Mouse (Mus musculus): ENCODE results near the gene BC037034. TPM values are rescaled to one million over a fixed set of nuclear protein-coding genes. Genes with fewer than 3 reads are reported as not detected.
A peak's percentile ranks its signal among the peaks of the same experiment; 100 is the strongest.

Gene BC037034
- 1 to 10 TPM; 2.9 to 4.0 TPM for total RNA-seq (2021)

DNA sequence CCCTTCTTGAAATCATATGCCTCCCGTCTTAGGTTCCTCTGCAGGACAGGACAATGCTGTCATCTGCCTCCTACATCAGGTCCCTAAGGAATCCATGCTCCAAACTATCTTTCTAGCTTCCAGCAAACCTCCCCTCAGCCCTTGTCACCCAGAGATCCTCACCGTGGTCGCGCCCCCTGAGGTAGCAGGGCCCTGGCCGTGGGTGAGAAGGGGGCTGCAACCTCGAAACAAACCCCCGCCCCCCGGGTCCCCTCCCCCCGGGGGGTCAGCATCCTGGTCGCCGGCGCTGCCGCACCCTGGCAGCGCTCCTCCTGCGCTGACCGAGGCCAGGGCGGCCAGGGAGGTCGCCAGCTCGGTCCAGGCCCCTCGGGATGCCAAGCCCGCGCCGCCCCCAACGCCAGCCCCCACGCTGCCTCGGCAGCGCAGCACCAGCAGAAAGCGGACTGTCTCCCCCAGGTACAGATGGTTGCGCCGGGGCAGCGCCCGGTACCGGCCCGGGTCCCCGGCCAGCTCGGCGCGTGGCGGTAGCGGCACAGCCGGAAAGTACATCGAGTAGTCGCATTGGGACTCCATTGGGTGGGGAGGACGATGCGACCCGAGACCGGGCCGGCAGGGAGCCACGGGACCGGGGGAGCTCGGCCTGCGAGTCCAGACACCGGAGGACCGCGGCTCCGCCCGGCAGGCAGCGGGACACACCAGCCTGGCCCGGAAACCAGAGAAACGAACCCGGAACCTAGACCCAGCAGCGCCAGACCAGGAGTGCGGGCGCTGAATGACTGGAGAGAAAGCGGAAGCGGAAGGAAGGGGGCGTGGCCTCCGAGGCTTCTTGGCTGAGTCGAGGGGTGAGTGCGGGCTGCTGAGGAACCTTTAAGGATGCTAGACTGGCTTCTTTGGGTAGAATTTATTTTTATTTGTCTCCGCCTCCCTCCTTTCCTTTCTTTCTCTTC is at the start of gene BC037034:
TSS of gene BC037034 (minus strand) at position 774 of the 947 bp plus-strand sequence.
- peak; percentile 89 to 91 for DNase-seq
- intact Hi-C loops (cut with DNase I) = no loop called here

DNA sequence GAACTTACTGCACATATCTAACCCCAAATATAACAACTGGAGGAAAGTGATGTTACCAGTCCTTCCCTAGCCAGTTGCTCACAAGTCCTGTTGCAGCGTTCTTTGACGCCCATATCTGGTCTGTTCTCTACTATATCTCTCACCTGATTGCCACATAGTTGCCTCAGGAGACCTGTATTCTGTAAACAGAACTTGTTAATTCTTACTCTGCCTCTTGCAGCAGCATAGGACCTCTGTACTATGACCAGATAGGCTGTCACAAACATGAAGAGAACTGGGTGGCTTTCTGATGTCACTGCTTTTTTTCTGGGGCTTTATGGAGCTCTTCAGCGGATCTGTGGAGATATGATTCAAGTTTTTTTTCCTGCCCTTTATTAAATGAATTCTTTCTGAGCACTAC is 49.0 kb upstream of the BC037034 start:
- no peak for DNase-seq
- intact Hi-C loops (cut with DNase I) = no loop called here

DNA sequence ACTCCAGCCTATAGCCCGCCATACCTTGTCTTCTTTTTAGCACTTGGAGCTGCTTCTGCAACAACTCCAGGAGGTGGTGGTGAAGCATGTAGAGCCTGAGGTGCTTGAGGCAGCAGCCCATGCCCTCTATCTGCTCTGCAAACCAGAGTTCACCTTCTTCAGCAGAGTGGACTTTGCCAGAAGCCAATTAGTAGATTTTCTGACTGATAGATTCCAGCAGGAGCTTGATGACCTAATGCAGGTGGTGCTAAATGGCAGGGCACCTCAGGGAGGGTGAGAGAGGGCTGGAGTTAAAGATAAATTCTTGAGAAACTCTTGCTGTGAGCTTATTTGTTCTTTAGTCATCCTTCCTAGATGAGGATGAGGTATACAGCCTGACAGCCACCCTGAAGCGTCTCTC is 35.8 kb upstream of the BC037034 start:
- no peak for DNase-seq
- intact Hi-C loops (cut with DNase I) = no loop called here

DNA sequence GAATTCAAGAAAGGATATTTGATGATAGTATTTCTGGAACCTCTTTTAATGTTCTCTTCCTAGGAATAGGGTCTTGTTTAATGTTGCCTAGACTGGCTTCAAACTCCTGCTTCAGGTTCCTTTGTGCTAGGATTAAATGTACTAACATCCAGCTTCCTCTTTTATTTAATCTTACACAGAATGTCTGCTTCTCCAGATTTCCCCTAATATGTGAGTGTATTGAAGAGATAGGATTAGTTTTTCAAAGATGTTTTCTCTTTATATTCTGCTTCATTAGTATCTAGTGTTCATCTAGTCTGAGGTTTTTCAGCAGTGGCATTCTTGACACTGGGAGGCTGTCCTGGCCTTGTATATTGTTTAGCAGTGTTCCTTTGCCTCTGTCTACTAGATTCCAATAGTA is 30.3 kb upstream of the BC037034 start:
- DNase-seq = no peak
- intact Hi-C loops (cut with DNase I) = no loop called here

DNA sequence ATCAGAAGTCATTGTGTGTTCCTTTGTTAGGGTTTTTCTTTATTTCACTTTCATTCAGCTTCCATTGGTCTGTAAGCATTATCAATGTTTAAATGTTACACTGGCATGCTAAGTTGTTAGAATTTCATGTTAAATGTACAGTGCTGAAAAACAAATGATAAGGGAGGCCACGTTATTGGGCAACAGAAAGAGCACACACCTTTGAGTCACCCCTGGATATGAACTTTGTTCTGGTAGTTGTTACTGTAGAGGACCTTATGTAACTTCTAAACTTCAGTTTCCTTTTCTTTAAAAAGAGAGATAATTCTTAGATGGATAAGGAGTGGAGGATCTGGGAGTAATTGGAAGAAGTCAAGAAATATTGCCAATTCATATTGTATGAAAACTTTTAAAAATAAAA is 27.8 kb upstream of the BC037034 start:
- intact Hi-C loops (cut with DNase I) = no loop called here
- DNase-seq = no peak

DNA sequence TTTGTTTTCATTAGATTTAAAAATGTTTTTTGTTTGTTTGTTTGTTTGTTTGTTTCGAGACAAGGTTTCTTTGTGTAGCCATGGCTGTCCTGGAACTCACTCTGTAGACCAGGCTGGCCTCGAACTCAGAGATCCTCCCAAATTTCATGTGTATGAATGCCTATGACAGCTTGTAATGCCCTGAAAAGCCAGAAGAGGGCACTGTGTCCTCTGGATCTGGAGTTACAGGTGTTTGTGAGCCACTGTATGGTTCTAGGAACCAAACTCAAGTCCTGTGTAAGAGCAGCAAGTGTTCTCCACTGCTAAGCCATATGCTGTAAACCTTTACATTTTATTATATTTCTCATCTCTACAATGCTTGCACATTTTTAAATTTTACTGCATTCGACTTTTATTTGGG is 24.0 kb upstream of the BC037034 start:
- intact Hi-C loops (cut with DNase I) = no loop called here
- DNase-seq = no peak

DNA sequence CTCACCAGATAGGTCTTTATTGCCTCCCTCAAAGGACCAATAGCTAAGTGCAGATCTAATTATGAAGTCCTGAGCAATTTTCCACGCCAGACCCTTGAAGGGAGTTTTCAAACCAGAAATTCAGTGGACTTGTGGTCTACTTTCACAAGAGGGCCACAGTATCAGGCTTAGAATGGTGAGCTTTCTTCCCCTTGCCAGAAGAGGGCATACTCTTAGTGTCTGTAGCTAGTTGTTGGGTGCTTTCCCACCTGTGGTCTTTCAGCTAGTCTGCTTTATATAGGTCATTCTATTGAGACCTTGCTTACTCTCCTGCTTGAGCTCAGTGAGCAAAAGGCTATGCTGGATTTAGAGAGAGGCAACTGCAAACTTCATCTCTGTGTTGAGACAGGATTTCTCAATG is 19.7 kb upstream of the BC037034 start:
- DNase-seq = no peak
- intact Hi-C loops (cut with DNase I) = no loop called here

DNA sequence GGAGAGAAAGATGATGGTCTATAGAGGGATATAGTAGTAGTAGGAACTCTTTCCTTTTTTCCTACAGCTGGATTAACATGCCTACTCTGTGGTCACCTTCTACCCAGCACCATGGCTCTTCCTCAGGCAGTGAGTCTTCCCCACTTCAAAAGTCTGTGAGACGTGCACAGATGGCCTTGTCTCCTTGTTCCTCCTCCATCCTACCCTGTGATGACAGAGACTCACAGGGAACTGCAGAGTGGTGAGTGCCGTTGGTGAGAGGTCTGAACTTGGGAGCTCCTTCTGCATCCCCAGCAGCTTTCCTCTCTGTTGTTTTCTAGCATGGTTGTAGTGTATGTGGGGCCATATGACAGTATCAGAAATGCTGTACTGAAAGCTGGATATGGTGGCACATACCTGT is 18.0 kb upstream of the BC037034 start:
- intact Hi-C loops (cut with DNase I) = no loop called here
- no peak for DNase-seq

DNA sequence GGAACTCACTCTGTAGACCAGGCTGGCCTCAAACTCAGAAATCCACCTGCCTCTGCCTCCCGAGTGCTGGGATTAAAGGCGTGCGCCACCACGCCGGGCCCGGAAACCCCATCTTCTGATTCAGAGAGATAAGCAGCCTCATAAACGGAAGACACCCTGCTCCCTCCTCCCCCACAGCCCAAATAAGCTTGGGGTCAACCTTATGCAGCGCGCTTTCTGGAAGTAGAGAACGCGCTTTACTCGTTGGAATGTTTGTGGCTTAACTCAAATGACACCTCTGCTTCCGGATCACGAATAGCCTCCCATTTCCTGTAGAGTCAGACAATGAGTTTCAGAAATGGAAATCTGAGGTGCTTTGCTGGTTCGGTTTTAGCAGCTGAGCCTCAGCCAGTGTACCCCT is 17.0 kb upstream of the BC037034 start:
- DNase-seq = no peak
- intact Hi-C loops (cut with DNase I) = no loop called here

DNA sequence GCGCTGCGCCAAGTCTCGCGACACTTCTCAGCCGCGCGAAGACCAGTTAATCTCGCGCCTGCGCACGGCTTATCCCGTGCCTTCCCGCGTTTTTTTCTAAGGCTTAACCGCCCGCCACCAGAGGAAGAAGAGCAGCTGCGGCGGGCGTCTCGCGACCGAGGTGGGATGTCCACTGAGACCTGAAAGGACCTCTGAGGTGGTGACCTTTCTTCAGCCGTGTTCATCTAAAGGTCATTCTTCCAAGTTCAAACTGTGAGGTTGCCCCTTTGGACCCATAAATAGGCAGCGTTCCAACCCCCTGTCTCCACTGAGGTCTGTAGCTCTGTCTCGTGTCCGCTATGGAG is 16.6 kb upstream of the BC037034 start:
- intact Hi-C loops (cut with DNase I) = no loop called here
- DNase-seq = no peak

DNA sequence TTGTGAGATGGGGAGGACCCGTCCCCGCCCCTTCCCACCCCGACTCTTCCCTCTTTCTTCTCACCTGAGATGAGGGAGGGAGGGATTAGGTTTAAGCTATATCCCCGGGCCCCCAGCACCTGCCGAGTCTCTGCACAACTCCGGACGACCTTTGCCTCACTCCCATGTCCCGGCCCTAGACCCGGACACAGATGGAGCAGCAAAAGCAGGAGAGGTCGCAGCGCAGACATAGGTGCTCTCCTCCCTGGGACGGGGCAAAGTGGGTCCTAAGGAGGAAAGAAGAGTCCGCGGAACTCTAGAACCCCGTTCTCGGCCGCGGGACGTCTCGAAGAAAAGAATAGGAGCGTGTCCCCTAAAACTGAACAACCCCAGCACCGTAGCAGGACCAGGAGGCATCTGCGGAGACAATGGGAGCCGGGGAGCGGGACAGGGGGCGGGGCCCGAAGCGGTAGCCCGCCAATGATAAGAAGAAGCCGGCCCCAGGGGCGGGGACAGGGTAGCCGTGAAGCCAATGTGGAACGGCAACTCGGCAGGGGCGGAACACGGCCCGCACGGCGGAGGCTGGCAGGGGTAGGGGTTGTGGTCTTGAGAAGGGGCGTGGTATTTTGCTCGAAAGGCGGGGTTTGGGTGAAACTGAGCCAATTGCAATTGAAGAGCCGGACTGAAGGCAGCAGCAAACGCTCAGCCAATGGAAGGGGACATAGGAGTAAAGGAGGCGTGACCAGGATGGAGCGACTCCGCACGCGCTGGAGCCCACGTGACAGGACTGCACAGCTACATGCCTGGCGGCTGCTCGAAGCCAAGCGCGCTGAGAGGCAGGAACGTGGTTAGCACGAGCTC is 16.0 kb upstream of the BC037034 start, which contains the start of the genes Gm43720, Gpc2 and Stag3:
TSS of gene Gm43720 (minus strand) at position 374 of the 840 bp plus-strand sequence.
TSS of gene Gpc2 (minus strand) at position 421 of the 840 bp plus-strand sequence.
TSS of gene Stag3 (plus strand) at position 656 of the 840 bp plus-strand sequence.
- peak; percentile 70 to 73 for DNase-seq
- intact Hi-C loops (cut with DNase I) = no loop called here

DNA sequence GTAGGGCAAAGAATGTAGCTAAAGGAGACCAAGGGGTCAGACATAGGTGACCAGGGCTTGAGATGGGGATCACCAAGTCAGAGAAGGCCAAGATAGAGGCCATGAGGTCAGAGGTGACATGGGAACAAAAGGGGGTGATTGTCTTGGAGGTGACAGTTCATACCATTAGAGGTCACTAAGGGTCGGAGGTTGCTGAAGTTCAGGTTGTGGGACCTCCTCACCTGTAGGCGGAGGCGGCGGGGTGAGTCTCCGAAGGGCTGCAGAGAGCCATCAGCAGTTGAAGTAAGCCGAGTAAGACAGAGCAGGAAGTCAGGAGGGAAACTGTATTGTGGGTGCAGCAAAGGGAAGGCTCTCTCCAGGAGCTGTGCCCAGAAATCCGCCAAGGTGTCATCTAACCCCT is 14.2 kb upstream of the BC037034 start:
- DNase-seq = no peak
- intact Hi-C loops (cut with DNase I) = no loop called here

DNA sequence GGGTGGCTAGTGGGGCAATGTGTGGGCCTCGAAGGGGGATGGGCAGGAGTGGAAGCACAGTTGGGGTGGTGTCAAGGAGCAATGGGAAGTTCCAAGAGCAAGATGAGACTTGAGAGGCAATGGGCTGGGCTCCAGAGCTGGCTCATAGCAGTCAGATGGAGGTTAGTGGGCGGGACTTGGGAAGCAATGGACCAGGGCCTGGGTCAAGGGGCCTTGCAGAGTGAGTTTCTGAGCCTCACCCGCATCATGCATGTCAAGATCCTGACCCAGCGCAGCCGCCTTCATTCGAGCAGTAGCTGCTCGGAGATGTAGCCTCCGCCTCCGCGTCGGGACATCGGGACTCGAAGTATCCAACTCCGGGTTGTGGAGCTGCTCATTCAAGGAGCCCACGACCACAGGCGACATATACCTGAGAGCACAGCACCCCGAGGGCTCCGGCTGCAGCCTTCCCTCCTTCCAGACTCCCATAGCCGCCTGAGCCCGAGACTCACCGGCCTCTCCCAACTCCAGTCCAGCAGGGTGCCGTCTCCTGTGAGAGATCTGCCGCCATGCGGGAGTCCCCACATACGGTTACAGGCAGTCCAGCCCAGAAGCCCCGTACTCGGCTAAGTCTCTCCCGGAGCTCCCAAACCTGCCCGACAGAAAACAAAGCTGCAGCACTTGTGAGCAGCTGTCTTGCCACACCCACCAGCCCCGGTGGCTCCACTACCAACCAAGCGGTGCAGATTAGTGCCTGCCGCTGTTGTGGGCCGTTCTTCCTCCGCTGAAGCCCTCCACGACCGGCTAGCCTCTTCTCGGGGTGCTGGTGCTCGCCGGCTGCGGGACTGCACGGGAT is 11.6 kb upstream of the BC037034 start:
- DNase-seq = no peak
- intact Hi-C loops (cut with DNase I) = no loop called here

DNA sequence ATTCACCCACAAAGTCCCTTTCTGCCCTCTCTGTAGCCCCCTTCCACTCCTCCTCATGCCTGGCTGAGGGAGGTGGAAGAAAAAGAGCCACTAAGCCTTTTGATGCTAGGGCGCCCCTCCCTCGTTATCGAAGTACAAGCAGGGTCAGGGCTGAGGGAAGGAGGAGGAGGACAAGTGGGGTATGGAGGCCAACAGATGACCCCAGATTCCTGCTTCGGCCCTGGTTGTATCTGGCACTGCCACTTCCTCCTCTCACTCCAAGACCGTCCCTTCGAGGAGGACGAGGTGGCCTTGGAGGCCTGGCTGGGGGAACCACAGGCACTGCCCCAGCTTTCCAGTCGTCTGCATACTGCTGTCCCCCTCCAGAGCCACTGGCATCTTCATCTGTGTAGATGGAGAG is 10.4 kb upstream of the BC037034 start:
- intact Hi-C loops (cut with DNase I) = no loop called here
- DNase-seq = no peak

DNA sequence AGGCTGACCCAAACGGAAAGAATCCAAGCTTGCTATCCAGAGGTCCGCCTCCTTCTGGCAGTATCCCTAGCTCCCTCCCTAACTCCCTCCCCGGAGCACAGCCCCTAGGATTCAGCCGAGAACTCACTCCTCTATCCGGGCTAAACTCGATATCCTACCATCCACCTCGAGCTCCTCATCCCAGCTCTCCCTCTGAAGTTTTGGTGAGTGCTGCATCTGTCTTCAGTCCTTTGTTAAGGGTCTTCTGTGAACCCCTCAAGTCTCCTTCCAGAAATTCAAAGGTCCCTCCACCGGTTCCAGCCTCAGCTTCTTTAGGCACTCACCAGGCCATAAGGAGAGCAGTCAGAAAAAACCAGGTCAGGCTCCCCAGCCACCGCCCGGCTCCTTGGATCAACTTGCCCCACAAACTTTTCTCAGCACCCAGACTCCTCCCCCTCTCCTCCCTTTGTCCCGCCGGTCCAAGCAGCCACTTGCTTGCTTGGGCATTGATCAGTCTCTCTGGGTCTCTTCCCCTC is 8.6 kb upstream of the BC037034 start, which contains the start of gene Gal3st4:
TSS of gene Gal3st4 (minus strand) at position 432 of the 515 bp plus-strand sequence.
- peak; percentile 36 to 45 for DNase-seq
- intact Hi-C loops (cut with DNase I) = no loop called here

DNA sequence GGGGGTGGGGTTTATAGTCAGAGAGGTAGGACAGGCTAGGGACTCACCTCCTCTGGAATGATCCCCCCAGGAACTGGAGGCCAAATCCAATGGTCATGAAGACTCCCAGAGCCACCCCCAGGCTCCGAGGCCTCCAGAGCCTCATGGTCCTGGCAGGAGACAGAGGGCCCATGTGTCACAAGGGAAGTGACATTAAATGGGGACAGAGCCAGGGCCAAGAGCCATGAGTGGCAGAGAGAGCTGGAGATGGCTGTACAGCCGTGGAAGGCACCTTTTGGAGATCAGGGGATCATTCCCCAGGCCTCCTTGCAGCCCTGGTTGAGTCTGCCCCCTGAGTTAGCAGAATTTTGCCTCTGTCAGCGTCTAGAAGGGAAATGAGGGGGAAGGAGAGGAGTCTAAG is 7.4 kb upstream of the BC037034 start:
- intact Hi-C loops (cut with DNase I) = no loop called here
- DNase-seq = no peak

DNA sequence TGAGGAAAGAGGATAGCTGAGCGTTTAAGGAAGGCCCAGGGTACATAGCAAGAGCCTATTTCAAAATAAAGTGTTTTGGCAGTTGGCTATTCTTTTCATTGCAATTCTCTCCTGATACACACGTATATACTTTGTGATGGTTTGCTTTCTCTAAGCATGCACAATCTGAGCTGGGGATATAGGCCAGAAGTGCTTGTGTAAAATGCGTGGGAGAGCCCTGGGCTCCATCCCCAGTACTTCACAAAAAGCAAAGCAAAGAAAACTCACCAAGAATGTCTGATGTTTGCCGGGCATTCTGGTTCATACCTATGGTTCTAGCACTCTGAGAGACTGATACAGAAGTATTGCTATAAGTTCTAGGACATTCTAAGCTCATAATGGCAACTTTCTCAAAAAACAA is 5.1 kb upstream of the BC037034 start:
- DNase-seq = no peak
- intact Hi-C loops (cut with DNase I) = no loop called here

DNA sequence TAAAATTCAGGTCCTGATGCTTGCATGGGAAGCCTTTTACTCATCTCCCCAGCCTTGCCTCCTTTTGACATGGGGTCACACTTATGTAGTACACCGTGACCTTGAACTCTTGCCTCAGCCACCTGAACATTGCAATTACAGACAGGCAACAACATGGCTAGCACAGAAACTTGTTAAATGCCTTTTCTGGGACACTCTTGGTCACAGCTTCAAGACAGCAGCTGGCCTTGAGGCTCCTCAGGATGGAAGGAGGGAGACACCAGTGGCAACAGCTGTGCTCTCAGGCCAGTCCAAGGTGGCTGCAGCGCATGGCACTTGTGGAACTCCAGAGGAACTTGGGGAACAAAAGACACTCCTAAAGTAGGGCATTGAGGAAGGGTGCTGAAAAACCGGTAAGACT is 3.3 kb upstream of the BC037034 start:
- intact Hi-C loops (cut with DNase I) = no loop called here
- no peak for DNase-seq

DNA sequence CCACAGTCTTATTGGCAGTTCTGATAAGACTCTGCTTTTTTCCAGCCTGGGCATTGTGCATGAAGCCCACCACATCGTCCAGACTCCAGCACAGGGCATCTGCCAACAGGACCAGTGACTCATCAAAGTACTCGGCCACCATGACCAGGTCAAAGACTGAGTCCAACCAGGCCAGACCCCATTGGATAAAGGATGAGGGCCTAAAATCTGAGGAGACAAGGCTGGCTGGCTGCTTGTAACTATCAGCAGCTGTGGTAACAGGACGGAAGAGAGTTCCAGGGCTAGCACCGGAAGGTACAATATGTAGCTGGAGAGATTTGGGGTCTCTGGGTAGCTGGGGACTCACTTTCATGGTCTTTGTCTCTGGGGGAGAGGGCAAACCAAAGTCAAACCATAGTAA is 1.9 kb upstream of the BC037034 start:
- intact Hi-C loops (cut with DNase I) = no loop called here

DNA sequence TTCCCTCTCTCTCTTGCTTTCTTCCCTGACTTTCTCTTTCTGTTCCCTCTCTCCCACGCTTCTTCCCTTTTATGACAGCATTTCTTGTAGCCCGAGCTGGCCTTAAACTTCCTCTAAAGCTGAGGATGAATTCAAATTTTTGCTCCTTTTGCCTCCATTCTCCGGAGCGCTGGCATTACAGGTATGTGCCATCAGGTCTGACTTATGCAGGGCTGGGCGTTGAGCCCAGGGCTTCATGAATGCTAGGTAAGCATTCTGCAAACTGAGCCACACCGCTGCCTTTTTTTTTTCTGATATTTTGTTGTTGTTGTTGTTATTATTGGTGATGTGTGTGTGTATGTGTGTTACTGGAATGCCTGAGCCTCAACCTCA is 360 bp upstream of the BC037034 start:
- intact Hi-C loops (cut with DNase I) = no loop called here

More for the DNA sequence above, 1.9 kb upstream of the BC037034 start:
- no peak for DNase-seq

More for the DNA sequence above, 360 bp upstream of the BC037034 start:
- no peak for DNase-seq
